Mouse (Mus musculus) ovary, postnatal 14 days (tissue): ENCODE measurements around the gene Ltbp1.

Experiments used
- DNase-seq: peaks from one replicate; pipeline ENCODE4 v3.0.0; 2022; ENCODE audit warnings: low spot score

The Ltbp1 gene

DNA sequence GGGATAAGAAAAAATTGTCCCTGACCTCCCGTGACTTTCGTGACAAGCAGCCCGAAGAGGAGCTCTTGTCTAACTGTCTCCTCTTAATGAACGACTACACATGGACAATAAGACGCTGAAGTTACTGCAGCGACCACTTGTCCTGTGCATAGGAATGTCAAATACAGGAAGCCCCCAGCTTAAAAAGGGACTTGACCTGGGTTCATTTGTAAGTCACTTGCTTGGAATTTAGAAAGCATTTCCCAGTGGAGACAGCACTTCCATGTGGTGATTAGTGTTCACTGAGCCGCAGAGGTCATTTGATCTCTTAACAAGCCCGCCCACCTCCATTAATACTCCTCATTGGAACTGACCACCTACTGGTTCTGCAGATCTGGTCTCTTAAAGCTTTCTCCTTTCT lies 61.9 kb downstream of the Ltbp1 start:
- DNase-seq = no peak

DNA sequence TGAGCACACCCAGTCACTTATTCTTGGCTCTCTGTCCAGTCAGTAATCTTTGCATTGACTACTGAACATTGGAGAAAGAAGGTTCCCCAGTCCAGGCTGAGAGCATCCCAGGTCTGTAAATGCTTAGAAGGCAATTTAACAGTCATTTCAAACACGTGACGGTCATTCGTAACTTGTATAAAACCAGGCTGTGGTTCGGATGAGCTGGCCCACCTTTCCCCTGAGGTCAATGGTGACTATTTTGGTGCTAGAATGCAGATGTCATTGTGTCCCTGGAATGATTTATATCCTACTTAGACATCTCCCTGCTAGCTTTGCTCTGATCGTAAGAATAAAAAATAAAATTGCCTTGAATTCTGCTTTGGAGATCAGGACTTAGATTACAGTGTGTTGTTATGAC lies 63.9 kb downstream of the Ltbp1 start:
- no peak for DNase-seq

DNA sequence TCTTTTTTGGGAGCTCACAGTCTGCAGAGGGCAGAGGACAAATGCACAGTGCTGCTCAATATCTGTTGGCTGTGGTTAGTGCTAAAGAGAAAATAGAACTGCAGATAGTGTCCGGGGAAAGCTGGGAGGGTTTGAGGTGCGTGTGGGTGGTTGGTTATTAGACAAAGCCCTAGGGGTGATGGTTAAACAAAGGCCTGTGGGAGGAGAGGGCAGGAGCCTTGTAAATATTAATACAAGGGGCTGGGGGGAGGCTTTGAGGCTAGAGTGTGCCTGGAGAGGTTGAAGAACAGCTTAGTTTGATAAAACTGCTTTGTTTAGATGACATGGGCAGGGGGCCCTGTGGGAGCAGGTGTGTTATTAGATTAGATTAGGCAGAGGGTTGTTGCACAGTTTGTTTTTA lies 65.8 kb downstream of the Ltbp1 start:
- DNase-seq = no peak

DNA sequence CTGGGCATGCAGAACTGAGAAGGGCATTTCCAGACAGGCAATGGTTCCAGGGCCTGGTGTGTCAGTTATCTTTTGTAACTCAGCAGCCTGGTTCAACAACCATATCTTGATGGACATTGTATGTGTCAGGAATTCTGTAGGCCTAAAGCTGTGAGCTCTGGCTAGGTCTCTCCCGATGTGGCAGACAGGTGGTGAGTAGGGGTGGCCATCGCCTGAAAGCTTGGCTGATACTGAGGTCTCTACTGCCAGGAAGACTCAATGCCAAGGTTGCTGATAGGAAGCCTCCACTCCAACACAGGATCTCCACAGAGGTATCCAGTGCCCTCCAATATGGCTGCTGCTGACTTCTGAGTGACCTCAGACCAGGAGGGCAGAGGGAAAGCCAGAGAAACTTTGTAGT lies 66.4 kb downstream of the Ltbp1 start:
- DNase-seq = no peak

DNA sequence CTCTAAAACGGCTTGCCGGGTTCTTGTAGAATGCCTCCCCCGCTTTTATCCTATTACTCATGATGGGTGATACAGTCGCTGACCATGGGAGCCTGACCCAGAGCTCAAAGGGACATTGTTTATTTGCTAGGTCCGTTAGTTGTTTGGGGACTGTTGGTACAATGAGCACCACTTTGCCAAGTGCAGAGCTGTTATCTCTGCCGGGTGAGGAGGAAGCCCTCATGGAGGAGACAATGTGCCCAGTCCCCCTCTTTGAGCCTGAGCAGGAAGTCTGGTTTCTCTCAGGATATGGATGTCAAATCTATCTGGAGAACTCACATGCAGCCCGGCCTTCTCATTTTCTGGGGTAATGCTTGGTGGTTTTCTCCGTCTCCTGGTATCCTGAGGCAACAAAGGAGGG lies 68.5 kb downstream of the Ltbp1 start:
- no peak for DNase-seq

DNA sequence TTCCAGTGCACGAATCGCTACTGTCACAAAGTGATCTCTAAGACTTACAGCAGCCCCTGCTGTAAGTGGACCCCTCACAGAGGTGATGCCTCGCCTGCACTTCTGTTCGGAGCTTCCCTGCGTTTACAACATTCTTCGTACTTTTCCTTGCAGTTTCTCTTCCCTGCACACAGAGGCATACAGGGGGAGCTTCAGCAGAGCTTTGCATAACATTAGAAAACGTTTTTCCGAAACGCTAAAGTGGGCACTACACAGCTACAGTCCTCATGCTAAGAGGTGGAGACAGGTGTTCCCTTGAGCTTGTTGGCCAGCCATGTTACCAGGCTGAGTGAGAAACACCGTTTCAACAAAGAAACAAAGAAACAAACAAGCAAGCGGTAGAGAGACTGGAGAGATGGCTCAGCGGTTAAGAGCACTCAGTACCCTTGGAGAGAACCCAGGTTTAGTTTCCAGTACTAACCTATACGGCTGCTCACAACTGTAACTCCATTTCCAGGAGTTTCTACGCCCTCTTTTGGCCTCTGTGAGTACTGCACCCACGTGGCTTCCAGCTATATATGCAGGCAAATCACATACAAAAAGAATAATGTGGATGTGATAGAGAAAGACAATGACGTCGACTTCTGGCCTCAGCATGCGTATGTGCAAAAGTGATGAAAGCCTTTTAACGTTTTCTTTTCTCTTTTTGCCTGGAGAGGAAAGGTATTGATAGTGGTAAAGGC lies 69.8 kb downstream of the Ltbp1 start:
- peak; percentile 21 for DNase-seq

DNA sequence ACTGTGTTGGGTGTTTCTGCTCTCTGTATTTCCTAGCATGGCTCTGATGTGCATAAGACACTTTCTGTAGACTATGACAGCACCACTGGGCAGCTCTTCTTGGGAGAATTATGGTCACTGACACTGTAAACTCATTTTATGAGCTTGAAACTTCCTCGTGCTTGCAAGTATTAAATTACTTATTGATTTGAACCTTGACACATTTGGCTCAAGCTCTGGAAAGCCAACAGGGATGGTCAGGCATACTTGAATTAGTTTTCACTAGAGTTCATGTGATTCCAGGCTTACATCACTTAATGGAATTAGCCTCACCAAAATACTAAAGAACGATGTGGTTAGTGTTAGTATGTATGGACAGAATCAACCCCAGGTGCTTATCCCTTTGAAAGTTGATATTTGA lies 76.0 kb downstream of the Ltbp1 start:
- DNase-seq = no peak

DNA sequence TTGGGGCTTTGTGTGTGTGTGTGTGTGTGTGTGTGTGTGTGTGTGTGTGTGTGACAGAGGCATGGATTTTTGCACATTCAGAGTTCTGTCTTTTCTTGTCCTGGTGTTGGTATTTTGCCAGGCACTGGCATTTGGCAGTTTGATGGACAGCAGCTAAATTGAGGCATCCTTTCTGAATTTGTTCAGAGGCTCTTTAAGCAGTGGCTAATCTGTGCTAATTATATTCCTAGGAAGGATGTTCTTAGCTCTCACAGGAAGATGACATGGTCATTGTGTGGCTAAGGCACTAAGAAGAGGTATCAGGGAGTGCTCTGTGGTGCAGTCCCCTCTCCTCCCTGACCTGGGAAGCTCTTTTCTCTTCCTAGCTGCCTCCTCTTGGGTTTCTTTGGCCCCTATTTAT lies 77.1 kb downstream of the Ltbp1 start:
- no peak for DNase-seq

DNA sequence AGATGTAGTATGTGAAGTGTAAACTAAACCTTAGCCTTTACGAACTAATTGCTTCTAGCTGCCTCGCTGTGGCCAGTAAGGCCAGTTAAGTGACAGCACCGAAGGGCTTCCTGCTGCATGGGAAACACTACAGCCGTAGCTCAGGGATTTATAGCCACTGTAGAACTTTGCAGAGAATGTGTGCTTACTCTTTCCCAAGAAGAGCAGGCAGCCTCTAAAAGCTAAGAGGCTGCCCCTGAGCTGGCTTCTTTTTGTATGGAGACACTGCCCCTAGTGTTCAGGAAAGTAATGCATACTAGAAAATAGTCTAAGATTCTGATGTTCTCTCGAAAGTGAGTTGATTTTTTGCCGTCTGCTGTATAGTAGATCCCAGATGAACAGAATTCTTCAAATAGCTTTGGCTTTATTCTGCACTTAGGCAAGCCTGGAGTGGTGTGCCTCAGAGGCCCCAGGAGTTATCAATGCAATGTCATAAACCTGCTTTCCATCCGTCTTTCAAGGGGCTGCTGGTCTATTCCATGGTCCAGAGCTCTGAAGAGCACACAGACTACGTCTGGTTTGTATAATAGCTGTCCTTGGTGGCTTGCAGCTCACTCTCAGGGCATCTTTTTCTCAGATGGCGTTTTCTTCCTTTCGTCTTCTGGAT lies 82.1 kb downstream of the Ltbp1 start:
- peak; percentile 19 for DNase-seq

DNA sequence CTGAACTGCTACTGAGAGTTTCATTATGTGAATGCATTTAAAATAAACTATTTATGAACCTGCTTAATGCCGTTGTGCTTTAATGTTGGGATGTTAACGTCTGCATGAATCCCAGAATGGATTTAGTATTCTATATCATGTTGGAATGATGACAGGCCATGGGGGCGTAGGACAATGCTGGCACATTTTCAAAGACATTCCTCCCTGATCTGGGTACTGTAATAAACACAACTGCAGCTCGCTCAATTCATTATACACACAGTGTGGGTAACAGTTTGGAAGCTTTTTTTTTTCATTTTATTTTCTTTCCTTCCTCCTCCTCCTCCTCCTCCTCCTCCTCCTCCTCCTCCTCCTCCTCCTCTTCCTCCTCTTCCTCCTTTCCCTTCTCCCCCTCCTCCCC lies 82.9 kb downstream of the Ltbp1 start:
- DNase-seq = no peak

DNA sequence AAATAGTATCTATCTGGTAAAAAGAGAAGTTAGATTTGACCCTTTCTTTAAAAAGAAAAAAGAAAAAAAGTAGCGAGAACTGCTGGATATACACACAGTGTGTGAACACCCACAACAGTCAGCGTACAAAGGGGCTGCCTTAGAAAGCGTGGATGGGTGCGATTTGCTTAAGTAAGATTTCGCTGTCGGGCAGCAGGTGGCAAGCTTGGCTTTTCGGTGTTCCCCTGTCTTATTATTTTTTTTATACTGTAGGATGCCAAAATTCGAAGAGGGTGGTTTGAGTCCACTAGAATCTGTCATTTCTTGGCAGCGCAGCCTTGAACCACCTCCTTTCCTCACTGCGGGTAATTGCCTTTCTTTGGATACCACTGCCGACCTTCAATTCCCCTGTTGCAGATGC lies 83.4 kb downstream of the Ltbp1 start:
- no peak for DNase-seq

DNA sequence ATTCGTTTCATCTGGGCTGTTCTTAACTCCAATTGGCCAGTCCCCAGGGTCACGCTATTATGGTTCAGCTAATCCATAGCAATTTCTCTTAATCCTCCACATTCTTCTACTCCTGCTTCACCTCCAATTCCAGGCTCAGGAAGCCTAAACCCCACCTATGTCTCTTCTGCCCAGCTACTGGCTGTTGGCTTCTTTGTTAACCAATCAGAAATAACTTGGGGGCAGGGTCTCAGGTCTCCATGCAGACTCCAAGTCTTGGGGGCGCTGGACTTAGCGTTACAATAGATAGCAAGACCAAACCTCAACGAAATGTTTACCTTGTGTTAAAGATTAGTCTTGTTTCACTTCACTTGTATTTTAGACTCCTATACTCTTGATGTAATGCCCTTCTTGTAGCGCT lies 85.2 kb downstream of the Ltbp1 start:
- DNase-seq = no peak

DNA sequence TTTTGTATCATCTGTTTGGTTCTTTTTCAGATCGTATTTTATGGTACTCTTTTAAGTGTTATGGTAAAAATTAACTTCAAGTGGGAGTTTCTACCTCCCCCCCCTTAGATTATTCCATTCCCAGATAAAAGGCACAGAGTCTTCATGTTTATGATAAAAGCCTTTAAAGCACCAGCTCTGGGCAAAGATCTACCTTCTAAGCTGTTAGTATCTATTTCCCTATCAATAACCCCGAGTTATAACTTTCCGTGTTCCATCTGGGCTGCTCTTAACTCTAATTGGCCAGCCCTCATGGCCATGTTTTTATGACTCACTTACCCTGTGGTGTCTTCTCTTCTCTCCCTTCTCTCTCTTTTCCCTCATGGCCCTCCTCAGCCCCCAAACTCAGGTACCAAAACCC lies 88.2 kb downstream of the Ltbp1 start:
- DNase-seq = no peak

DNA sequence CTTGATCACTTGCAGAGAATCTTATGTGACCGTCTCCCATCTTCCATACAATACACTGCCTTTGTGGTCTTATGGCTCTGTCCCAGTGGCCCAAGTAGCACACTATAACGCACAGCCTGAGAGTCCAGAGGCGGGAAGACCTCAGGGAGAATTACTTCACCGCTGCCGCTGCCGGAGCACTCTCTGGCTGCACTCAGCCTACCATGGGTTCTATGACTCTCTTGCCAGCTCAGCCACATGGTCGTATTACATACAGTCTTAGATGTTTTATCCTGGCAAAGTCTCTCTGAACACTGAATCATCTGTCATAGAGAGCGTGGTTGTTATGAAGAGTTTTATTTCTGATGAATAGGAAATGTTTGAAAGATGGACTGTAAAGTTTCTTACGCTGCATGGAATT lies 89.2 kb downstream of the Ltbp1 start:
- DNase-seq = no peak

DNA sequence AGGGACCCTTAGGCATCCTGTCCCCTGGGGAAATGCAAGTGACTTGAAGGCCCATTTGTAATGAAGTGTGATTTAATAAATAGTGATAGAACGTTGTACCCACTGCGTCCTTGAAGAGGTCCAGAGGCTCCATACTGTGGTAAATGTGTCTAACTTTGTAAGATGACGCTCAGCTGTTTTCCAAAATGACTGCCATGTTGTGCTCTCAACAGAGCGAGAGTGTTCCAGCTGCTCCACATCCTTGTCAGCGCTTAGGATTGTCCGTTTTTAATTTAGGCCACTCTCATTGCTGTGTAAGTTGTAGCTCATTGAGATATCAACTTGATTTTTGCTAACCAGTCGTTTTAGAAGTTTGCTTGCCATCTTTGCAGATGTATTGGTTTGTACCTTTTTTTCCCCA lies 91.4 kb downstream of the Ltbp1 start:
- no peak for DNase-seq

DNA sequence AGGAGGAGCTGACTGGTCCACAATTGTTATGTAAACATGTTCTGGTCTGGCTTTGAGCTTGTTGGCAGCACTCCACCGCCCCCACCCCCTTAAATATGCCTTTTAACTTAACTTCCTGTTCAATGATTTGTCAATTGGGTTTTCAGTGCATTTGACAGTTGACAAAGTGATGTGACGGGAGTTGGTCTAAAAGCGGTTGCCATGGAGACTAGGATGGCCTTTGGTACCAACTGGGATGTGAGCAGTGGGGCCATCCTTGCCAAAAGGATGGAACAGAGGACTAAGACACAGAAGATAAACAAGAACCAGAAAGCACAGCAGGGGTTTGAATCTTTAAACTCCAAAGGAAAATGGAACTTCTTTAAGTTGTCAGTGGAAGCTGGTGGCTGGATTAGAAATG lies 92.0 kb downstream of the Ltbp1 start:
- no peak for DNase-seq

DNA sequence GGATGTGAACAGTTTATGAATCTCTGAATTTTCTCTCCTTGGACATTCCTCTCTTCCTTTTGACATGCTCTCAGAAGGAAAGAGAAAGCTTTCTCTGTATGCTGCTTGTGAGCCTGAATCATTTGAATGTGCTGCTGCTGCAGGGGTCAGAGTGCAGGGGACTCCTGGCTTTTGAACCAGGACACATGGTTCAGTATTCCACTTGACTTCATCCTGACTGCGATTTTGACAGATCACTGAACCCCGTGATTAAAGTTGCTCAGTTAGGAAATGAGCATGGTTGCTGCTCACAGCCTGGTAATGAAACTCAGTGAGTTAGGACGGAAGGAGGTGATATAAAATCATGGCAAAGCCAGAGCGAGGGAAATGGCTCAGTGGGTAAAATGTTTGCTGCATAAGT lies 95.8 kb downstream of the Ltbp1 start:
- DNase-seq = no peak

DNA sequence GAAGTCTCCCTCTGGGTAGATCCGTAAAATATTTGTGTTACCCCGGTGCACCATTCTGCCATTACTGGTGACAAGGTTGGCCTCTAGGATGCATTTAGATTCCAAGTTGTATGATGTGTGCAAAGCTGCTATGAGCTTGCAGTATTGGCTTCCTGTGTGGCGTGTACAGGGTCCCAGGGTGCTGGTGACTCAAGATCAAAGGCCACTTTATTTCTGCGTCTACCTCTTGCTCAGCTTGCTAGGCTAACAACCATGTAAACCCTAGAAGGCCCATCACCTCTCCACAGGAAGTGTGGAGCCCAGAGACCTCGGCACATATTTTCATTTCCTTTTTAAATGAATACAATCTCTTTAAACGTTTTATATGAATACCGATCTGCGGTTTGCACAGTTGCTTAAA lies 96.6 kb downstream of the Ltbp1 start:
- no peak for DNase-seq

DNA sequence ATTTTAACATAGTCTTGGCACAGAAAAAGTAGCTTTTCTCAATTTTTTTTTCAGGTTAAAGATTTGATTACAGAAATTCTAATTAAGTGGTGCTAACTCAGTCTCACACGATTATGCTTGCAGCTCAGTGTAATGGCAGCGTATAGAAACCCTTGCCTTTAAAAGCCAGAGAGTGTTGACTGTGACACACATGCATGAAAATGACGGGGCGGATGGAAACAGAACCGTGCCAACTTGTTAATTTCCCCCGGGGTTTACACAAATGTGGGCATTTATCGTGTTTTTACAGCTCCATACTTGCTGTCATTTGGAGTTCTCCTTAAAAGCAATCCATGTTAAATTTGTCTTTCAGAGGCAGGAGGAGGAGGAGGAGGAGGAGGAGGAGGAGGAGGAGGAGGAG lies 102.0 kb downstream of the Ltbp1 start:
- DNase-seq = no peak

DNA sequence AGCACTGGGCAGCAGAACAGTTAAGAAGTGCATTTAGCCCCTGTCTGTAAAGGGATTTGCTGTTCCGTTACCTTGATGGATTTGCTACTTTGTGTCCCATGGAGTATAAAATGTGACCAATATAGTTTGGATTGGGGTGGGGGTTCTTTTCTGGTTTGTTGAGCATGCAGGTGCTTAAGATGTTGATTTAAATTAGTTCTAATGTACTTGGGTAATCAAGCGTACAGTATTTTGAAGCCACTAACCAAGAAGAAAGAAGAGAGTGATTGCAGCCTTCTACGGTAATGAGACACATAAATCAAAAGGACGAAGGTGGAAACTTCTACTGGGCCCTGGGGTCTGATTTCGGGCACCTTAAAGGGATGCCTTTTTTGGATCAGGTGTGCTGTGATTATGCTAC lies 102.5 kb downstream of the Ltbp1 start:
- no peak for DNase-seq

DNA sequence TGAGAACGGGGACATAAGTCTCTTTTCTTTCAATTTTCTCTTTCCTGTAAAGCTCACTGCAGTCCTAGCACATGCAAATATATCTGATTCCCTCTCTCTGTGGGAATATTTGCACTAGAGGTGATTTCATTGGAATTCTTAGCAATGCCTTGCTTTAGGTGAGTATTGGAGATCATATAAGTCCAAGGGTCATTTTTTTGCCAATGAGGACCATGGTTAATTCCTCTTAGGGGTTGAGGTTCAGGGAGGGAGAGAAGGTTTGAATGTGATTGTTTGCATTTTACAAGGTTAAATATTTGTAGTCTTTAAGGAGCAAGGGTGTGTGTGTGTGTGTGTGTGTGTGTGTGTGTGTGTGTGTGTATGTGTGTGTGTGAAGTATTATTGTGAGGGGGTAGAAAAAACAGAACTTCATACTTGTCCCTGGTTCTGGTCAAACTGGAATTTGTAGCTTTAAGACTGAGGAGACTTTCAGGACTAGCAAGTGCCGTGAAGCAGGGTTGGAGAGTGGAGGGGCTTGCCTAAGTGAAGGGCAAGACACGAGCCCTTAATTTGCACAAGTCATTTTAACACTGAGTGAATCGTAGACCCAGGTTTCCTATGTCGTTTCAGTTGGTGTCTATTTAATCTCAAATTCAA lies 103.8 kb downstream of the Ltbp1 start:
- no peak for DNase-seq

DNA sequence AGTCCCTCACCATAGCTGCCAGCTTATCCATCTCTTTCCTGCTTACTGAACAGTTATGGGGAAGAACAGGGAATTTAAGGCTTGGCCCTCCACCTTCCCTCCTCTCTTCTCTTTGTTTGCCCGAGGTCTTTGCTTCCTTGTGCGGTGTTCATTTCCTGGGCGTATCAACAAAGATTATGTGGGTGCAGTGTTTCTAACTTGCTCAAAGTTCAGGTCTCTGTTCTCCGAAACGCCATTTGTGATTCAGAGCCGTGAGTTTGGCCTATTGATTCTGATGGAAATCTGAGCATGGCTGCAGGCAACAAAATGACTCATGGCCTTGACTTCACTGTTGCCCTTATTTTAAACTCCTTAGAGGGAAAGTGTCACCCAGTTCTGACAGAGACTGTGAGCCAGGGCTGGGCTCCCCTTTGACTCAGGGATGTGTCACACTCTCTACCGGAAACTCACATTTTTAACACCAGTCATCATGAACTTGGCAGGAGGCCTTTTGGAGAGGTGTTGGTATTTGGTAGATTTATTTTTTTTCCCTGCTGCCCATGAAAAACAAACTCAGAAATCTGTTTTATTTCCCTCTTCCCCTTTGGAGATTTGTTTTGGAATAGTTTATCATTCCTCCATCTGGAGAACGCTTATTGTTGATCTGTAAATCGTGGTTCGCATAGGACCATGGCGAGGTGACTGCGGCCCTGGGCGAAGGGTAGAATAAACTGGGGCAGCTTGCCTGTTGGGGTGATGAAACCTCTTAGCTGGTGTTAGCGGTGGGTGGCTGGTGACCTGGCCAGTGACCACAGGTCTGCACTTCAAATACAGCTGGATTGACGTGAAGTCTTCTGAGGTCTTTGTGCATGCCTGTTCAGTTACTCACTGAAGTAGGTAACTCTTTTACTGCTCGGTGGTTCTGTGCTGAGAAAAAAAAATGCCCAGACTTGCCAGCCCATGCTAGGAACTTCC lies 105.2 kb downstream of the Ltbp1 start:
- no peak for DNase-seq

DNA sequence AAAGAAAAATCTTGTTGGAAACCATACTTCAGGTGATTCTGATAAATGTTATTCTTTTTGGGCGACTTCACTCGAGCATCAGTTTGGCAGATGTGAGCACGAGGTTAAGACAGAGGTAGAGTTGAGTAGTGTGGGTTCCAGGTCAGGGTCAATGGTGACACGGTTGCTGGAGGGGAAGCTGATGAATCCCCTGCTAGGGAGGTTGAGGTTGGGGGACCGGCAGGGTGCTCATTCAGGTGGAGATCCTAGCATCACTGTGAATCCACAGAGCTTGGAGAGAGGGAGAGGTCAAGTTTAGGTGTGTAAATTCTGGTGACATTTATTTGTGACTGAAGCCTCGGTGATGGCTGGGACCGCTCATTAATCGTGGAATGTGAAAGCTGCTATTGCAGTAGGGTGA lies 110.2 kb downstream of the Ltbp1 start:
- DNase-seq = no peak
